Mouse (Mus musculus) ES-E14 (cell line): Measurements from ENCODE around the gene Slmap.

Source experiments
- CHD2 ChIP-seq: IDR thresholded peaks from 2 replicates; pipeline ENCODE4 v1.6.1; 2014; ENCODE audit warnings: mild to moderate bottlenecking, low read depth, low read length, inconsistent platforms
- HCFC1 ChIP-seq: IDR thresholded peaks from 2 replicates; pipeline ENCODE4 v1.6.1; 2012; ENCODE audit warnings: low read length, inconsistent platforms, borderline replicate concordance; ENCODE audit not compliant: insufficient read depth
- MAFK ChIP-seq: IDR thresholded peaks from 2 replicates; pipeline ENCODE4 v1.6.1; 2014; ENCODE audit warnings: mild to moderate bottlenecking, low read depth, low read length, inconsistent platforms; ENCODE audit not compliant: insufficient read depth
- ZC3H11A ChIP-seq: IDR thresholded peaks from 2 replicates; pipeline ENCODE4 v1.6.1; 2012; ENCODE audit warnings: low read depth, mild to moderate bottlenecking, inconsistent platforms, low read length, borderline replicate concordance
- ZNF384 ChIP-seq: IDR thresholded peaks from 2 replicates; pipeline ENCODE4 v1.6.1; 2012; ENCODE audit warnings: low read depth, low read length, inconsistent platforms

GRCm38 (mm10) chr14:26504541-26504940 is 30.2 kb downstream of the Slmap start:
- TF ChIP-seq ZC3H11A: no peak
- no peak for TF ChIP-seq HCFC1
- TF ChIP-seq ZNF384: no peak
- no peak for TF ChIP-seq MAFK
- no peak for TF ChIP-seq CHD2
